Mouse (Mus musculus): ENCODE results near the gene Krtap4-1.

- TF ChIP-seq CTCF (IDR thresholded peaks at IDR 0.05; ENCODE audit: control insufficient read depth, insufficient read depth, insufficient replicate concordance, low read depth, low read length) (no peak), POLR2A (IDR thresholded peaks at IDR 0.05; ENCODE audit: control insufficient read depth, low read depth, low read length) (no peak)
Measured at GRCm38 (mm10) chr11:99580636-99581035, 47.4 kb downstream of the Krtap4-1 start, which contains the start of gene Krtap1-5.

Measured in testis, adult 2 months (tissue).